Mouse (Mus musculus) ovary, adult 2 months (tissue): ENCODE measurements around the gene Adcy2. TPM values are rescaled to one million over a fixed set of nuclear protein-coding genes. Genes with fewer than 3 reads are reported as not detected.

Experiments used
- polyA plus RNA-seq: library from polyadenylated mRNA; depleted of rRNA; stranded (reverse); fragments of >200 nt; gene quantifications from 2 replicates; pipeline ENCODE4 v1.2.3, GENCODE M21; 2012; rRNA removed

Gene Adcy2
- polyA plus RNA-seq, result 3.1 and 3.4 TPM in 2 replicates

GRCm38 (mm10) chr13:68998918-68999801 is at the start of gene Adcy2:
TSS of gene Adcy2 (minus strand) at chr13:68999541.

DNA sequence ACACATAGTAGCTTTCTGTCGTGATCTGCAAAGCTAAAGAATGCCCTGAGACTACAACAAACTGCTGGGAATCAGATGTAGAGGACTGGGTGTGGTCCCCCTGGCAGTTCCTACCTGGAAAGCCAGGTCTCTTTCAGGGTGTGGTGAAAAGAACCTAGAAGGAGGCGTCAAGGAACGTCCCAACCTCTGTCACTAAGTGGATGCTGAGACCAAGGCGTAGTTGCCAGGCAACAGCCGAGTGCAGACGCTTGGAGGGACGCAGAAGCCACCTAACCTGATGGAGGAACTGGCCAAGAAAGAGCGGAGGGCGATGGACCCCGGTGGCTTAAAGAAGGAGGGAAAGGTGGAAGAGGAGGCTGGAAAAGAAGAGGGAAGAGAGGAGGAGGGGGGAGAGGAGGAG is 402.1 kb downstream of the Adcy2 start, which contains the start of gene 1700001L19Rik:
1700001L19Rik (plus strand) TSS at position 223 of the 400 bp plus-strand sequence.

GRCm38 (mm10) chr13:68581747-68582516 is 417.4 kb downstream of the Adcy2 start, which contains the start of the genes Mtrr and Fastkd3:
TSS of gene Mtrr (minus strand) at chr13:68582149.
TSS of gene Fastkd3 (plus strand) at chr13:68582234.

